Mouse (Mus musculus): ENCODE measurements around the gene Ms4a1. TPM values are rescaled to one million over a fixed set of nuclear protein-coding genes. Genes with fewer than 3 reads are reported as not detected.
"Not testable (repeated sequence)": the region's sequence is repeated elsewhere in the genome, so short reads cannot be mapped to it uniquely, and the experiment has no call there.

Ms4a1 gene
- 0.12 and 0.16 TPM in 2 replicates for polyA plus RNA-seq (2015; fragmentation: Nextera tagmentation; extraction: Ambion mirVana)

GRCm38 (mm10) chr19:11266052-11266845, at the start of gene Ms4a1:
TSS of gene Ms4a1 (minus strand) at chr19:11266241.
- no peaks in the 10 kb centered on the region for H3K9me3 ChIP-seq (ENCODE audit: control insufficient read depth)
- H3K9ac ChIP-seq (ENCODE audit: low read depth, low read length): no peak within 1 kb of the TSS
- H3K4me2 ChIP-seq (replicated peaks; ENCODE audit: low read depth): no peak within 1 kb of the TSS
- no peak for ATAC-seq
- no peak within 1 kb of the TSS for H3K4me3 ChIP-seq (ENCODE audit: low read depth, low read length)
- no peaks in the 10 kb centered on the region for H3K27me3 ChIP-seq (replicated peaks; ENCODE audit: control insufficient read depth, insufficient read depth, low read length)
- H3K36me3 ChIP-seq (ENCODE audit: control insufficient read depth, insufficient read depth): no peaks in the 10 kb centered on the region
- 87% methylated on average over 8 of the region's 8 CpGs for WGBS
- H3K27ac ChIP-seq (ENCODE audit: low read depth, low read length): no peak within 1 kb of the TSS
- TF ChIP-seq CTCF (IDR thresholded peaks at IDR 0.05; ENCODE audit: low read depth): no peak
- H3K4me1 ChIP-seq (replicated peaks; ENCODE audit: control insufficient read depth, insufficient read depth, low read length): no peaks in the 10 kb centered on the region

DNA sequence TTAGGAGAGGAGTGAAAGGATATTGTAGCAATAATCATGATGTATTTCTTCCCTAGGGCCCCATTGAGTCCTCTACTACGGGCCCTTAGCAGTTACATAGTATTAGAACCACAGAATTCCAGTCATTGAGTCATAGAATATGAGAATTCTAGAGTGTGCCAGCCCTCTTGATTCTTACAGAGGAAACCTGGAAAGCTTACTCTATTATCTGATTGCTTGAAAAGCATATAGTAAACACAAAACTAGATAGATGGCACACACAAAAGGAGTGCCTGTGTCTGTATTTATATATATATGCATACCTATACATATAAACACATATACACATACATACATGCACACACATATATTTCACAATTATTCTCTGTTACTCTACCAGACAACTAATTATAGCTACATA, 48.3 kb upstream of the Ms4a1 start, which contains the start of gene Ms4a14:
Ms4a14 (minus strand) TSS at position 101 of the 400 bp plus-strand sequence.
- WGBS: 85% methylated on average over 1 of the region's 1 CpGs
- Histone ChIP-seq H3K4me3 (ENCODE audit: low read depth, low read length) (no peak within 1 kb of the TSS), H3K9ac (ENCODE audit: low read depth, low read length) (no peak within 1 kb of the TSS), H3K36me3 (ENCODE audit: control insufficient read depth, insufficient read depth) (no peaks in the 10 kb centered on the region), H3K27me3 (replicated peaks; ENCODE audit: control insufficient read depth, insufficient read depth, low read length) (no peaks in the 10 kb centered on the region), H3K9me3 (ENCODE audit: control insufficient read depth) (0 out of 2 replicates have a peak, but pooled peaks cover 3% of the 10 kb centered on the region), H3K27ac (ENCODE audit: low read depth, low read length) (no peak within 1 kb of the TSS), H3K4me2 (replicated peaks; ENCODE audit: low read depth) (no peak within 1 kb of the TSS), H3K4me1 (replicated peaks; ENCODE audit: control insufficient read depth, insufficient read depth, low read length) (no peaks in the 10 kb centered on the region)
- ATAC-seq: no peak
- TF ChIP-seq CTCF (IDR thresholded peaks at IDR 0.05; ENCODE audit: low read depth): no peak

- H3K27ac ChIP-seq (ENCODE audit: low read depth, low read length): no peak overlapping the region
- TF ChIP-seq CTCF (IDR thresholded peaks at IDR 0.05; ENCODE audit: low read depth): no peak
- no peaks in the 10 kb centered on the region for H3K36me3 ChIP-seq (ENCODE audit: control insufficient read depth, insufficient read depth)
- H3K4me3 ChIP-seq (ENCODE audit: low read depth, low read length): no peak overlapping the region
- no peak overlapping the region for H3K4me2 ChIP-seq (replicated peaks; ENCODE audit: low read depth)
- ATAC-seq: no peak
- H3K9ac ChIP-seq (ENCODE audit: low read depth, low read length): no peak overlapping the region
- no peaks in the 10 kb centered on the region for H3K27me3 ChIP-seq (replicated peaks; ENCODE audit: control insufficient read depth, insufficient read depth, low read length)
- H3K9me3 ChIP-seq (ENCODE audit: control insufficient read depth): no peaks in the 10 kb centered on the region
- no peaks in the 10 kb centered on the region for H3K4me1 ChIP-seq (replicated peaks; ENCODE audit: control insufficient read depth, insufficient read depth, low read length)
Observed at GRCm38 (mm10) chr19:11308888-11309287, 42.8 kb upstream of the Ms4a1 start.

GRCm38 (mm10) chr19:11299529-11299928, 33.5 kb upstream of the Ms4a1 start:
- 60% methylated on average over 4 of the region's 4 CpGs for WGBS
- not testable (repeated sequence) for H3K4me1 ChIP-seq (replicated peaks; ENCODE audit: control insufficient read depth, insufficient read depth, low read length); H3K9me3 ChIP-seq (ENCODE audit: control insufficient read depth); H3K9ac ChIP-seq (ENCODE audit: low read depth, low read length); H3K36me3 ChIP-seq (ENCODE audit: control insufficient read depth, insufficient read depth); ATAC-seq; H3K27ac ChIP-seq (ENCODE audit: low read depth, low read length); H3K27me3 ChIP-seq (replicated peaks; ENCODE audit: control insufficient read depth, insufficient read depth, low read length); H3K4me2 ChIP-seq (replicated peaks; ENCODE audit: low read depth); H3K4me3 ChIP-seq (ENCODE audit: low read depth, low read length)

- TF ChIP-seq CTCF (IDR thresholded peaks at IDR 0.05; ENCODE audit: low read depth): no peak
- ATAC-seq: no peak
- no peak overlapping the region for H3K4me2 ChIP-seq (replicated peaks; ENCODE audit: low read depth)
- H3K4me3 ChIP-seq (ENCODE audit: low read depth, low read length): no peak overlapping the region
- no peaks in the 10 kb centered on the region for H3K9me3 ChIP-seq (ENCODE audit: control insufficient read depth)
- no peaks in the 10 kb centered on the region for H3K36me3 ChIP-seq (ENCODE audit: control insufficient read depth, insufficient read depth)
- 67% methylated on average over 2 of the region's 2 CpGs for WGBS
- H3K27me3 ChIP-seq (replicated peaks; ENCODE audit: control insufficient read depth, insufficient read depth, low read length): no peaks in the 10 kb centered on the region
- no peak overlapping the region for H3K9ac ChIP-seq (ENCODE audit: low read depth, low read length)
- no peaks in the 10 kb centered on the region for H3K4me1 ChIP-seq (replicated peaks; ENCODE audit: control insufficient read depth, insufficient read depth, low read length)
- no peak overlapping the region for H3K27ac ChIP-seq (ENCODE audit: low read depth, low read length)
Observed at GRCm38 (mm10) chr19:11298939-11299338, 32.9 kb upstream of the Ms4a1 start.

DNA sequence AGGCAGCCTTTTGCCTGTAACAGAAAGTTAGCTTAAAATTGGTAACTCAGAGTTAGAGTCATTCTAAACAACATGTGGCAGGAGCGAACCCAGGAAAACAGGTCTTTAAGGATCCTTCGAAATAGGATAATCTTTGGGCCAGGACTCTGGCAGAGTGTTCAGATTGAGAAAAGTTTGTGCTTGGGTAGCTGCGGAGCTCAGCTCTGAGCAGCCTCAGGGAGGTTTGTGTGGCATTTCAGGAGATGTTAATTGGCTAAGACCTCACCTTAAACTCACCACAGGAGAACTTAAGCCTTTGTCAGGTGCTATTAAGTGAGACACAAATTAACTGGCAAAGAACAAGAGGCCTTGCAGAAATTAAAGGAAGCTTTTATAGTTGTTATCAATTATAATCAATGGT, 27.6 kb upstream of the Ms4a1 start:
- ATAC-seq; H3K4me3 ChIP-seq (ENCODE audit: low read depth, low read length); H3K27me3 ChIP-seq (replicated peaks; ENCODE audit: control insufficient read depth, insufficient read depth, low read length); H3K4me1 ChIP-seq (replicated peaks; ENCODE audit: control insufficient read depth, insufficient read depth, low read length); H3K27ac ChIP-seq (ENCODE audit: low read depth, low read length); H3K9ac ChIP-seq (ENCODE audit: low read depth, low read length); H3K36me3 ChIP-seq (ENCODE audit: control insufficient read depth, insufficient read depth); H3K9me3 ChIP-seq (ENCODE audit: control insufficient read depth): not testable (repeated sequence)
- H3K4me2 ChIP-seq (replicated peaks; ENCODE audit: low read depth): peak overlapping the region; percentile 72
- WGBS: 19% methylated on average over 3 of the region's 3 CpGs
